Mouse (Mus musculus) midbrain, embryonic 15.5 days (tissue): ENCODE measurements around the gene Ngly1. TPM values are rescaled to one million over a fixed set of nuclear protein-coding genes. Genes with fewer than 3 reads are reported as not detected.

Source experiments
- ATAC-seq: fragments of 200-750 bp; cut with Nextera tagmentation; replicated peaks from 2 replicates; pipeline ENCODE4 v1.8.0; 2017; ENCODE audit warnings: moderate TSS enrichment
- H3K27ac ChIP-seq: fragments of 300-500 bp; sonication (generic); 2 replicates; pipeline ENCODE4 v1.5.1; 2015; ENCODE audit warnings: mild to moderate bottlenecking, inconsistent platforms
- H3K27me3 ChIP-seq: fragments of 300-500 bp; sonication (generic); replicated peaks from 2 replicates; pipeline ENCODE4 v1.6.1; 2015; ENCODE audit warnings: inconsistent platforms
- H3K36me3 ChIP-seq: fragments of 300-500 bp; sonication (generic); replicated peaks from 2 replicates; pipeline ENCODE4 v1.6.1; 2015; ENCODE audit warnings: inconsistent platforms
- H3K4me1 ChIP-seq: fragments of 300-500 bp; sonication (generic); 2 replicates; pipeline ENCODE4 v1.6.1; 2015; ENCODE audit warnings: inconsistent platforms
- H3K4me2 ChIP-seq: fragments of 300-500 bp; sonication (generic); 2 replicates; pipeline ENCODE4 v1.6.1; 2015; ENCODE audit warnings: inconsistent platforms, mild to moderate bottlenecking, moderate library complexity
- H3K4me3 ChIP-seq: fragments of 300-500 bp; sonication (generic); 2 replicates; pipeline ENCODE4 v1.5.1; 2015; ENCODE audit warnings: mild to moderate bottlenecking, inconsistent platforms
- H3K9ac ChIP-seq: fragments of 300-500 bp; sonication (generic); 2 replicates; pipeline ENCODE4 v1.6.1; 2015; ENCODE audit warnings: mild to moderate bottlenecking, inconsistent platforms
- H3K9me3 ChIP-seq: fragments of 300-500 bp; sonication (generic); 2 replicates; pipeline ENCODE4 v1.6.1; 2016; ENCODE audit warnings: inconsistent platforms
- whole genome bisulfite sequencing: fragments of 180-500 bp; shearing (Covaris S2); methylation state at CpG from one replicate; pipeline ENCODE4 v1.1.7; 2015; ENCODE audit warnings: mixed read lengths; 5-methylcytosine and 5-hydroxymethylcytosine counted together
- polyA plus RNA-seq: library from polyadenylated mRNA; unstranded; fragments of >200 nt; fragmentation: Nextera tagmentation; extraction: Ambion mirVana; gene quantifications from 2 replicates; pipeline ENCODE4 v1.2.1, GENCODE M21; 2015

Gene Ngly1
- polyA plus RNA-seq, 1 experiment from 2014 or later, result 26.0 TPM

DNA sequence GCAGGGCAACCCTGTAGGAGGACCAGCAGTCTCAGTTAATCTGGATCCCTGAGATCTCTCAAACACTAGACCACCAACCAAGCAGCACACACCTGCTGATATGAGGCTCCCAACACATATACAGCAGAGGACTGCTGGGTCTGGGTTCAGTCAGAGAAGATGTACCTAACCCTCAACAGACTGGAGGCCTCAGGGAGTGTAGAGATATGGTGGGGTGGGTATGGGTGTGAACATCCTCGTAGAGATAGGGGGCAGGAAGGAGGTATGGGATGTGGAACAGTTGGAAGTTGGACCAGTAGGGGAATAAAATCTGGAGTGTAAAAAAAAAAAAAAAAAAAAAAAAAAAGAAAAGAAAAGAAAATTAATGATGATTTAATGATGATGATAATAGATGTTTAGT is 110.6 kb downstream of the Ngly1 start:
- Histone ChIP-seq H3K9me3 (no peaks in the 10 kb centered on the region), H3K4me3 (no peak overlapping the region), H3K36me3 (no peaks in the 10 kb centered on the region), H3K27ac (no peak overlapping the region), H3K9ac (no peak overlapping the region), H3K4me2 (no peak overlapping the region), H3K4me1 (peaks cover 9% of the 10 kb centered on the region), H3K27me3 (no peaks in the 10 kb centered on the region)
- ATAC-seq, result no peak
- WGBS, result 77% methylated on average over 1 of the region's 1 CpGs

Other genes with a start within 250 kb of the Ngly1 start
- 1.9 and 2.1 TPM in 2 replicates for gene Oxsm, start 528 bp downstream of the Ngly1 start, polyA plus RNA-seq
- gene Top2b, start 115.9 kb downstream of the Ngly1 start, polyA plus RNA-seq, result 86.1 and 95.8 TPM in 2 replicates